Mouse (Mus musculus) G1E (cell line): Measurements from ENCODE around the gene Tmod2.

Experiments used
- CTCF ChIP-seq: IDR thresholded peaks from 2 replicates; pipeline ENCODE4 v1.5.1; 2012; ENCODE audit warnings: low read depth, low read length, inconsistent platforms, mixed read lengths
- GATA2 ChIP-seq: IDR thresholded peaks from 2 replicates; pipeline ENCODE4 v1.6.1; 2012; ENCODE audit warnings: low read depth, low read length, inconsistent platforms, borderline replicate concordance
- POLR2AphosphoS5 ChIP-seq: IDR thresholded peaks from 2 replicates; pipeline ENCODE4 v1.6.1; 2012; ENCODE audit warnings: low read depth, low read length, inconsistent platforms; ENCODE audit not compliant: insufficient replicate concordance
- TAL1 ChIP-seq: conservative IDR thresholded peaks from 2 replicates; pipeline ENCODE4 v1.6.1; 2012; ENCODE audit warnings: low read depth, low read length, inconsistent platforms, mixed read lengths

- no peak for TF ChIP-seq CTCF
- no peak for TF ChIP-seq GATA2
- TF ChIP-seq POLR2AphosphoS5, result no peak
- no peak for TF ChIP-seq TAL1
Measured at GRCm38 (mm10) chr9:75561040-75561669, 50.0 kb downstream of the Tmod2 start.
